Mouse (Mus musculus): Measurements from ENCODE around the gene Casp14.

DNA sequence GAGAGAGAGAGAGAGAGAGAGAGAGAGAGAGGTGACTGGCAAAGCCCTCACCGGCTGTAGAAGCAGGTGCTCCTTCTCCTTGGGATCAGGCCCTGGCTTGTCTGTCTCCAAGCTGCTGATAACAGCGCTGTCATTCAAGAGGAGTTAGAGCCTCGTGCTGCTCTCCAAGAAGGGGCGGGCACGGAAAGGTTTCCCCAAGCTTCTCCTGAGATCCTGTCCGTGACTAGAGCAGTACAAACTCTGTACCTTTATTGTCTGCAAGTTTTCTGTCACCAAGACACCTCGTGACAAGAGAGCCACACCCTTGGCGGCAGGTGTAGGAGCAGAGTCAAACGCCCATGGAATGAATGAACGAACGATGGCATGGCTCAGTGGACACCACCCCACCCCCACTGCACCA lies at the start of gene Casp14:
- TF ChIP-seq EP300 (IDR thresholded peaks at IDR 0.05) (no peak), CTCF (IDR thresholded peaks at IDR 0.05) (no peak)

Data from lung, postnatal 0 days (tissue).